Mouse (Mus musculus): ENCODE data around the gene Zfp518b. TPM values are rescaled to one million over a fixed set of nuclear protein-coding genes. Genes with fewer than 3 reads are reported as not detected.

The Zfp518b gene
- polyA plus RNA-seq (2016; fragmentation: Nextera tagmentation; extraction: Ambion mirVana) = 49.1 and 50.1 TPM in 2 replicates

DNA sequence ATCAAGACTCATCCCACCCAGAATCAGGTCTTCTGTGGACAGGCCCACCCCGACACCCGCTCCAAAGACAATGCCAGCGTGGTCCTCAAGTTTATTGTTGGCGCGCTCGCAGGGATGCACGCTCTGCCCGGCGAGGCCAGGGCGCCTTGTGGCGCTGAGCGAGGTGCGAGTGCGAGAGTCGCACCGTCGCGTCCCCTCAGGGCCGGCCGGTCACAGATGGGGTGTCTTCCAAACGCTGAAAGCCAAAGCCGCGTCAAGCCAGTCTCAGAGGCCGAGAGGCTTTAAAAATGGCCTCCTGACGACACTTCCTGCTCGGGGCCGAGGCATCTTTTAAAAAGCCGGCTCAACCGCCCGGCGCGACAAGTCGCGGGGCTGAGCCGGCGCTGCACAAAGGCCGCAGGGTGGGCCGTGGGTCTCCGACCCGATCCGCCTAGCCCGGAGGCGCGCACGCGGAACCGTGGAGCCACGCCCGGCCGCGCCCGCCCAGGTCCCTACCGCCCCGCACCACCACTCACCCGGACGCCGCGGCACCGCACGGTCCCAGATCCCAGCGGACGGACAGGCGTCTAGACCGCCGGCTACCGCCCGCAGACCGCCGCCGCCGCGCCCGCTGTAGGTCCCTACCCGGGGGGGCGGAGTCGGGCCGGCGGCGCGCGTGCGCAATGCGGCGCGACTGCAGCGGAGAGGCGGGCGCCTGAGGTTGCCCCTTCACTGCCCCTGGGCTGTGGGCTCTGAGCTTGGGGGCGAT is at the start of gene Zfp518b:
TSS of gene Zfp518b (minus strand) at position 663 of the 748 bp plus-strand sequence.
- Histone ChIP-seq H3K36me3 (peaks cover 37% of the 10 kb centered on the region), H3K27me3 (0 out of 2 replicates have a peak, but pooled peaks cover 2% of the 10 kb centered on the region), H3K4me3 (peak within 1 kb of the TSS; percentile 76), H3K4me1 (peaks cover 16% of the 10 kb centered on the region), H3K27ac (replicated peaks) (peak within 1 kb of the TSS; percentile 92), H3K9ac (replicated peaks) (peak within 1 kb of the TSS; percentile 87), H3K9me3 (no peaks in the 10 kb centered on the region), H3K4me2 (replicated peaks) (peak within 1 kb of the TSS; percentile 71)
- ATAC-seq (ENCODE audit: low FRiP score, low read depth) = peak; percentile 97
- WGBS = under 1% methylated on average over 83 of the region's 89 CpGs

DNA sequence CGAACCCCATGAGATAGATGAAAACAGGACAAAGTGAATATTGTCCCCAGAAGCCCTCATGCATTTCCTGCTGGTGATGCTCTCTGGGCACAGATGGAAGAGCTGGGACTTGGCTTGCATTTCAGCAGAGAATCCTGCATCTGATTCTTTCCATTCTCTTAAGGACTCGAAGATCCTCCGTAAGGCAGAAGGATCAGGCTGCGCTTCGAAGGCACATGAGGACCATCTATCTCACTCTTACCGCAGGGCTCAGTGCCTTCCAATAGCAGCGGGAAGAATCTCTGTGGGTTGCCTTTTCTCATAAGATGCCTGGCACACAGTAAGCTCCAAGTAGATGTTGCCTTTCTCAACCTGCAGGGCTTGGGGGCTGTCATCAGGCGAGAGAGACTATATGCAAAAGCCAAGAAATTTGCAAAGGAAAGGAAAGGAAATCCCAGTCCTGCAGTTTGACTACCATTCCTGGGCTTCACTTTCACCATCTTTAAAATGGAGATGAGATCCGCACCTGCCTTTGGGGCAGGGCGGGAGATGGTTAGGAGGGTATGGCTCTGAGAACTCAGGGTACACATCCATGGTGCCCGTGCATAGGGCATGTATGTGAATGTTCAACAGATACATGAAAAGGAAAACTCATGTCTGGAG is 24.4 kb upstream of the Zfp518b start:
- H3K4me3 ChIP-seq = no peak overlapping the region
- no peaks in the 10 kb centered on the region for H3K27me3 ChIP-seq
- no peaks in the 10 kb centered on the region for H3K36me3 ChIP-seq
- H3K27ac ChIP-seq (replicated peaks) = no peak overlapping the region
- H3K9ac ChIP-seq (replicated peaks) = no peak overlapping the region
- H3K4me2 ChIP-seq (replicated peaks) = no peak overlapping the region
- 72% methylated on average over 11 of the region's 11 CpGs for WGBS
- H3K4me1 ChIP-seq = no peaks in the 10 kb centered on the region
- ATAC-seq (ENCODE audit: low FRiP score, low read depth) = no peak
- no peaks in the 10 kb centered on the region for H3K9me3 ChIP-seq

DNA sequence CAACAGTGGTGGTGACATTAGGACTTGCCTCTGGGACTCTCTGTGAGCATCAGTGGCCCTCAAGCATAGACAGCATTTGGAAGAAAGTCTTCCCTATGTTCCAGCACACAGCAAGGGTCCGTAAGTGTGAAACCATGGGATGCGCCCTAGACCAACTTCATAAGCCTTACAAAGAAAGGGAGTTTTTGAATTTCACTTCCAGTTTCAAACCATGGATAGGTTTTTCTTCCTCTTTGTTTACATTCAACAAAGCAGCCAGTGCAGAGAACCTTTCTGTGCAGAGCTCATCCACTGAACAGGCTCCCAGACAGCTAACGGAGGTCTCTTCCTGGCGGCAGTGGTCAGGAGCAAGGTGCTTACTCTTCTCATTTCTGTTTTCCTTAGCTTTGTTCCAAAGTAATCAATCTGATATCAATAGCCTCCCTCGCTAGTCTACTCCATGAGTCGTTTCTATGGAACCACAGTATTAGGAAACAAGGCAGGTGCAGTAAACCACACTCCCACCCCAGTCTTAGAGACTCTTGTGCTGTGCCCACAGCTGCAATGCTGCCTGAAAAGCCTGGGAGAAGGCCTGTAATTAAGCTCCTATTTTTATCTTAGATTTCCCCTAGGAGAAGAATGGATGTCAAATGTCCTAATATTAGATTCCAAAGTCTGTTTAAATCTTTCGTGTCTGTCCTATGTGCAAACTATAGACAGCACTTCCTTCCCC is 22.9 kb upstream of the Zfp518b start:
- Histone ChIP-seq H3K9me3 (no peaks in the 10 kb centered on the region), H3K9ac (replicated peaks) (no peak overlapping the region), H3K4me2 (replicated peaks) (no peak overlapping the region), H3K4me3 (no peak overlapping the region), H3K4me1 (no peaks in the 10 kb centered on the region), H3K27ac (replicated peaks) (no peak overlapping the region), H3K36me3 (no peaks in the 10 kb centered on the region), H3K27me3 (no peaks in the 10 kb centered on the region)
- ATAC-seq (ENCODE audit: low FRiP score, low read depth) = no peak
- WGBS = 87% methylated on average over 7 of the region's 7 CpGs

DNA sequence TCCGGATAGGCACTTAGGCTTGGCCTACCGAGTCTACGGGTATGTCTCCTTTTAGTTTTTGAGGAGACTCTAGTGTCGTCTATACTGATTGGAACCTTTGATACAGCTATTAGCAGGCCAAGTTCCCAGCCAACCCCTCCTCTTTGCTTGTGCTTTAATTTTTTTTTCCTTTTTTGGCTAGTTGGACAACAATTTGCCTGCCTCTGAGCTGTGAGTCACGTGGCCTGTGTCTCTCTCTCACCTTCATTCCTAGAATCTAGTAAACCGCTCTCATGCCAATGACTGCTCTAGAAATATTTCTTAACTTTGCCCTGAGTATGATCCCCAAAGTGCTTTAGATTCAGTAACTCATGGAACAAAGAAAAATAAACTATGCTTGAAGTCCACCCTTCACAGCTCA is 18.3 kb upstream of the Zfp518b start:
- no peak overlapping the region for H3K27ac ChIP-seq (replicated peaks)

DNA sequence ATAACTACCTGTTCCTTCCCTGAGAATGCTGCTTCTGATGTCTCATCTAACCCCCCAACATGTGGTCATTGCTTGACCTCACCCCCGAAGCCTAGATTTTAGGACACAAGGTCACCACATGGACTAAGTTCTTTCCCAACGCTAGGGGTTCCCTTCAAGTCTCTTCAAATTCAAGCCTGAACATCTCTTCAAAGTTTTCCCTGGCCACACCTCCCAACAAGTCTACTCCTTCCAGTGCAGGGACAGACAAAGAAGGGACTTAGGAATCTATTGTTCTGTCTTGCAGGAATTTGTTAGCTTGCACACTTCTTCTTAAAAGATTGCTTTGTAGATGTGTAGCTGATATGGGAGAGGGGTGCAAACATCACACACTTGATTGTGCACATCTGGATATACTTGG is 17.5 kb upstream of the Zfp518b start:
- H3K27ac ChIP-seq (replicated peaks) = no peak overlapping the region
- 75% methylated on average over 2 of the region's 2 CpGs for WGBS
- H3K4me3 ChIP-seq = no peak overlapping the region
- no peaks in the 10 kb centered on the region for H3K27me3 ChIP-seq
- no peak overlapping the region for H3K4me2 ChIP-seq (replicated peaks)
- no peaks in the 10 kb centered on the region for H3K36me3 ChIP-seq
- H3K4me1 ChIP-seq = no peaks in the 10 kb centered on the region
- no peaks in the 10 kb centered on the region for H3K9me3 ChIP-seq
- H3K9ac ChIP-seq (replicated peaks) = no peak overlapping the region
- no peak for ATAC-seq (ENCODE audit: low FRiP score, low read depth)

More for the DNA sequence above, 18.3 kb upstream of the Zfp518b start:
- no peak overlapping the region for H3K4me3 ChIP-seq
- WGBS = 83% methylated on average over 6 of the region's 6 CpGs
- H3K4me2 ChIP-seq (replicated peaks) = no peak overlapping the region
- ATAC-seq (ENCODE audit: low FRiP score, low read depth) = no peak
- H3K27me3 ChIP-seq = no peaks in the 10 kb centered on the region
- H3K36me3 ChIP-seq = no peaks in the 10 kb centered on the region
- H3K9ac ChIP-seq (replicated peaks) = no peak overlapping the region
- no peaks in the 10 kb centered on the region for H3K4me1 ChIP-seq
- no peaks in the 10 kb centered on the region for H3K9me3 ChIP-seq

DNA sequence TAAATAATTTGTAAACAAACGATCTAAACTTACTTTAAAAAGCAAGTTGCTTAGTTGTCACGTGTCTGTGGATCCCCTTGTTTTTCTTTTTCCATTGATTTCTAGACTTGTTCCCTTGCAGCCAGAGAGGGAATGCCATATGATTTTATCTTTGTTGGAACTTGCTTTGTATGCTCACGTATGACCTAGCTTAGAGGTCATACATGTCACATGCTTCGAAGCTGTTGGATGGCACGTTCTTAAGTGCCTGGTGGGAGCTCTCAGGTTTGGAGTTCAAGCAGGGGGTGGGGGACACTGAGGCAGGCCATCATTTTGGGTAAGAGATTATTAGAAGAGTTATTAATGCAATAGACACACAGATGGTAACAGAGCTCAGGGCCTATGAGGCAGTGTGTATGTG is 13.8 kb upstream of the Zfp518b start:
- ATAC-seq (ENCODE audit: low FRiP score, low read depth) = no peak
- Histone ChIP-seq H3K36me3 (no peaks in the 10 kb centered on the region), H3K4me3 (no peak overlapping the region), H3K4me2 (replicated peaks) (no peak overlapping the region), H3K4me1 (no peaks in the 10 kb centered on the region), H3K9ac (replicated peaks) (no peak overlapping the region), H3K27ac (replicated peaks) (no peak overlapping the region), H3K27me3 (no peaks in the 10 kb centered on the region), H3K9me3 (no peaks in the 10 kb centered on the region)
- 66% methylated on average over 5 of the region's 5 CpGs for WGBS

DNA sequence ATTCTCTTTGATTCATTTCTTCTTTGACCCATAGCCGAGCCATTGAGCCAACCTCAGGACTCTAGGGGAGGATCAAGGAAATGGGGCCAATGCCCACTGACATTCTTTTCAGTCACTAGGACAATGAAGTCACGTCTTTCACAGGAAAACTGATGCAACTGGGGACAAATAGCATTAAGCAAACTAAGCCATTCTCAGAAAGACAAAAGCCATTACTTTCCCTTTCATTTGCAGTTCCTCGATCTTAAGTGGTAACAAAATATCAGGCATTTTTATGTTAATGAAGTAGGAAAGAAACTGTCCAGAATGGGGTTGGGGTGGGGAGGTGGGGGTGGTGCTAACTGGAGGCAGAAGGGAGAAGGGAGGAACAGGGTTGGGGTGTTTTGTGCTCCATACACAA is 13.4 kb upstream of the Zfp518b start:
- 22% methylated on average over 3 of the region's 3 CpGs for WGBS
- Histone ChIP-seq H3K9me3 (no peaks in the 10 kb centered on the region), H3K27ac (replicated peaks) (no peak overlapping the region), H3K4me3 (no peak overlapping the region), H3K36me3 (no peaks in the 10 kb centered on the region), H3K27me3 (no peaks in the 10 kb centered on the region), H3K4me2 (replicated peaks) (no peak overlapping the region), H3K4me1 (no peaks in the 10 kb centered on the region), H3K9ac (replicated peaks) (no peak overlapping the region)
- ATAC-seq (ENCODE audit: low FRiP score, low read depth) = no peak

DNA sequence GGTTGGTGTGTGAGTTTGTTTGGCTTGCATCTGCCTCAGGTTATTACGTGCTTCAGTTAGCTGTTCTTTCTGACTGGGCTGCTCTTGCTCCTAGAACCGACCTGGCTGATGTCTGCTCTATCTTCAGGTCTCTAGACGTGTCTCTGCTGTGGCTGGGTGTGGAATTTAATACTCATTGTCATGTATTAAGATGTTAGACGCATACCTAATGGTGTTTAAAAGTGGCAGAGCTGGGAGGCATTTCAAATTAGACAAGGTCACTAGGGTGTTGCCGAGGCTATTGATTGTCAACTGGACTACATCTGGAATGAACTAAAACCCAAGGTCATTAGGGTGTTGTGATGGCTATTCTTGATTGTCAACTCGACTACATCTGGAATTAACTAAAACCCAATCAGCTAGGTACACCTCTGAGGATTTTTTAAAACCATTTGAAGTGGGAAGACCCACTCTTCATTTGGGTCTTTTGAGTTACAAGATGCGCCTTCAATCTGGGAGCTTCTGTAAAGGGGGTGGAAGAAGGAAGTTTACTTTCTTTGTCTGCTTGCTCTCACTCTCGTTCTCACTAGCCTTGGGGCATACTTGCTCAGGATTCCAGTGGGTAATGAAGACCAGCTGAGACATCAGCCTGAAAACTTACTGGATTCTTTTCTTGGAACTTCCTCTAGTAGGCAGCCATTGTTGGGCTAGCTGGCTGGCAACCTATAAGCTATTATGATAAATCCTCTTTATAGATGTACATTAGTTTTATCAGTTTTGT is 12.2 kb upstream of the Zfp518b start:
- no peaks in the 10 kb centered on the region for H3K36me3 ChIP-seq
- H3K4me2 ChIP-seq (replicated peaks) = no peak overlapping the region
- H3K9me3 ChIP-seq = no peaks in the 10 kb centered on the region
- no peak overlapping the region for H3K9ac ChIP-seq (replicated peaks)
- no peak overlapping the region for H3K27ac ChIP-seq (replicated peaks)
- no peak for ATAC-seq (ENCODE audit: low FRiP score, low read depth)
- no peaks in the 10 kb centered on the region for H3K4me1 ChIP-seq
- H3K4me3 ChIP-seq = no peak overlapping the region
- H3K27me3 ChIP-seq = no peaks in the 10 kb centered on the region
- WGBS = 68% methylated on average over 8 of the region's 8 CpGs

DNA sequence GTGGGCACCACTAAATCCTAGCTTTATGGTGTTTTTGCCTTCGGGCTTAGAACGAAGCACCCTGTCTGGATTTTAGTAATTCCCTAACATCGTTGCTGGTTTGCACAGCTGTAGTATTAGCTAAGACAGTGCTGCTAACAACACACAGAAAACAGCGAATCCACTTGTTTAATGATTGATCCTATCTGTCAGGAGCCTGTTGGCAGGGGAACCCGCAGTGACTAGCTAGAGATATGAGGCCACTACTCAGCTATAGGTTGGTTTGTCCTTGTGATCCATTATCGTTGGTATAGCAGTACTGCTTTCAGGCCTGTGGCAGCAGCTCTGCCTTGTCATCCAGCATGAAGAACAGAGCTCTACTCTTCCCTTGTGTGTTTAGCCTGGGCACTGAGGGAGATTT is 8.2 kb upstream of the Zfp518b start:
- no peak overlapping the region for H3K9ac ChIP-seq (replicated peaks)
- ATAC-seq (ENCODE audit: low FRiP score, low read depth) = no peak
- WGBS = 90% methylated on average over 6 of the region's 6 CpGs

DNA sequence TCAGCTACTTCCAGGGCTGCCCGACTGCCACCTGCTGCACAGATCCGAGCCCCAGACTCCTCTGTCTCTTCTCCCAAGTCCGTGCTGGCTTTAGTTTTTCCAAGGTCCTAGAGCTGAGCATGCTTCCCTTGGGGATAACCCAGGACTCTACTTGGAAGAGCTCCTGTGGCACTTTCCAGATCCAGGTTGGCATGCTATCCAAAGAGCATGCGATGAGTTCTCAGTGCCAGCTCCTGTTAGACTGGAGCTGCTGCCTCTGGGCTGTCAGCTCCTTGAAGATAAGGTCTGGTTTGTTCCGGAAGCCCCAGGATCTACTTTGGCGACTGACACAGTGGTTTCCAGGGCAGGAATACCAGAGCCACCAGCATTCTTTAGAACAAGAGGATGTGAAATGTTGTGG is 4.6 kb upstream of the Zfp518b start:
- Histone ChIP-seq H3K36me3 (no peaks in the 10 kb centered on the region), H3K4me1 (peaks cover 4% of the 10 kb centered on the region; the same call in 1 of the 2 replicates), H3K4me3 (no peak overlapping the region), H3K9me3 (no peaks in the 10 kb centered on the region), H3K4me2 (replicated peaks) (no peak overlapping the region), H3K27me3 (0 out of 2 replicates have a peak, but pooled peaks cover 2% of the 10 kb centered on the region), H3K27ac (replicated peaks) (no peak overlapping the region), H3K9ac (replicated peaks) (no peak overlapping the region)
- 88% methylated on average over 6 of the region's 6 CpGs for WGBS
- ATAC-seq (ENCODE audit: low FRiP score, low read depth) = no peak

More for the DNA sequence above, 8.2 kb upstream of the Zfp518b start:
- Histone ChIP-seq H3K9me3 (no peaks in the 10 kb centered on the region), H3K36me3 (no peaks in the 10 kb centered on the region), H3K4me2 (replicated peaks) (no peak overlapping the region), H3K27ac (replicated peaks) (no peak overlapping the region), H3K27me3 (no peaks in the 10 kb centered on the region), H3K4me1 (no peaks in the 10 kb centered on the region), H3K4me3 (no peak overlapping the region)

DNA sequence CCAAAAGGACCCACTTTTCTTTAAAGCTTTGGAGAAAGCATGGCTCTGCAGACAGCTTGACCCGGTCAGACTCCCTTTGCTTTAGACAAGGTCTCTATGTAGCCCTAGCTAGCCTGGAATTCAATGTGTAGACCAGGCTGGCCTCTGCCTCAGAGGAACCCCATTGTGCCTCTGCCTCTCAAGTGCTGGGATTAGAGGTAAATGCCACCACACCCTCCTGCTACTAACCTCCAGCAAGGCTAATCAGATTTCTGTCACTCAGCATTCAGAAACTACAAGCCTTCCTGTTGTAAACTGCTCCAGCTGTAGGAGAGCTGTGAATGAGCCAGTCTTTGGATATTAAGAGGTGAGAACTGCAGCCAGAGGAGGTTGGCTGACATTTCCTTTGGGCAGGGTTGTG is 3.1 kb upstream of the Zfp518b start:
- H3K4me1 ChIP-seq = peaks cover 16% of the 10 kb centered on the region
- peaks cover 4% of the 10 kb centered on the region for H3K36me3 ChIP-seq
- H3K9ac ChIP-seq (replicated peaks) = no peak overlapping the region
- H3K4me3 ChIP-seq = no peak overlapping the region
- H3K4me2 ChIP-seq (replicated peaks) = no peak overlapping the region
- WGBS = 79% methylated on average over 1 of the region's 1 CpGs
- no peaks in the 10 kb centered on the region for H3K9me3 ChIP-seq
- 0 out of 2 replicates have a peak, but pooled peaks cover 2% of the 10 kb centered on the region for H3K27me3 ChIP-seq
- H3K27ac ChIP-seq (replicated peaks) = no peak overlapping the region
- no peak for ATAC-seq (ENCODE audit: low FRiP score, low read depth)
